Mouse (Mus musculus) cerebellum, adult 8-10 months (tissue): ENCODE results near the gene Ttc36.
"Not testable (repeated sequence)": the region's sequence is repeated elsewhere in the genome, so short reads cannot be mapped to it uniquely, and the experiment has no call there.

Experiments used
- DNase-seq: peaks from one replicate; pipeline ENCODE4 v3.0.0; 2022

Gene Ttc36

GRCm38 (mm10) chr9:44772392-44772749 is 30.5 kb downstream of the Ttc36 start:
- DNase-seq, result no peak

DNA sequence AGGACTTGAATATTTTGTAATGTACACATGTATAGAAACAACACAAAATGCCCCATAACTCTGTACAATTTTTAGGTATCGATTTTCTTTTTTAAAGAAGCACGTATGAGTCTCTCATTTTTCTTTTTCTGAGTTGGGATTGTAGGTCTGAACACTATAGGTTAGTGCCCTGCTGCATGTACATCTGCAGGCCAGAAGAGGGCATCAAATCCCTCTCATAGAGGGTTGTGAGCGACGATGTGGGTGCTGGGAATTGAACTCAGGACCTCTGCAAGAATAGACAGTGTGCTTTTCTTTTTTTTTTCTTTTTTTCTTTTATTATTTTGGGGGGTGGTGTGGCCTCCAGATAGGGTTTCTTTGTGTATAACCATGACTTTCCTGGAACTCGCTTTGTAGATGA is 31.5 kb downstream of the Ttc36 start:
- DNase-seq, result no peak

GRCm38 (mm10) chr9:44768029-44768394 is 34.9 kb downstream of the Ttc36 start:
- not testable (repeated sequence) for DNase-seq

DNA sequence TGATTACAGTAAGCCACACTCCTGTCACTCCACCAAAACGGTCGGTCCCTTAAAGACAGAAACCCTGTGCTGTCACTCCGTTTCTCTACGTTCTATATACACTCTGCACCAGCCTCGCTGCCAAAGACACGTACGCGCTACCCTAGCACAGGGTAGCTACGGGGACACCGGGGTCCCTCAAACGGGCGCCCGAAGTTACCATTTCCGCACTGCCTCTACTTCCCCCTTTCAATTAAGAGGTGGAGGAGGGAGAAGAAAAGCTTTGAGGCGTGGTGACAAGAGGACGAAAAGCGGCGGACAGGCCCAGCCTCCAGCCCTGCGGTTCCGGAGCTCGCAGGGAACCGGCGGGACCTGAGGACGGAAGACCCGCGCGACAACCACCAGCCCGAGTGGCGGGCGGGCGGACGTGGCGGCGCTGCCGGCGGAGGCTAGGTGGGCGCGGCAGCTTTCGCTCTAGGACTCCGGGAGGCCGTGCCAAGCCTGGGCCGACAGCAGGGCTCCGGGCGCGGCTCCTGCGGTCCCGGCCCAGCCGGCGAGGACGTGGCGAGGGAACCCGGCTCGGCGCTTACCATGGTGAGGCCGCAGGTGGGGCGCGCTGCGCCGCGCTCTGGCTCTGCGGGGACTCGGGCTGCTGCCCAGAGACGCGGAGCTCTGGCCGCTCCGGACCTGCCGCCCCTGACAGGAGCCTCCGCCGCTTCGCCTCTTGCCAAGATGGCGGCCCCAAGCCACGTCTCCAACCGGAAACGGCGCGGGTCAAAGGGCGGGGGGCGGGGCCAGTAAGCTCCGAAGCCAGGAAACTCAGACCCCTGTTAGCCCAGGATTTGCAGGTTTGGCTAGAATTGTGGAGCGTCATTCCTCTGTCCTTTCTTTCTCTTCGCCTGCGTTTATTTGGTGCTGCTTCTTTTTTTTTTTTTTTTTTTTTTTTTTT is 35.5 kb downstream of the Ttc36 start, which contains the start of the genes Arcn1 and Ift46:
Gene Arcn1 (minus strand): TSS at position 745 of the 928 bp plus-strand sequence.
Gene Ift46 (plus strand): TSS at position 808 of the 928 bp plus-strand sequence.
- DNase-seq, result peak; percentile 80

DNA sequence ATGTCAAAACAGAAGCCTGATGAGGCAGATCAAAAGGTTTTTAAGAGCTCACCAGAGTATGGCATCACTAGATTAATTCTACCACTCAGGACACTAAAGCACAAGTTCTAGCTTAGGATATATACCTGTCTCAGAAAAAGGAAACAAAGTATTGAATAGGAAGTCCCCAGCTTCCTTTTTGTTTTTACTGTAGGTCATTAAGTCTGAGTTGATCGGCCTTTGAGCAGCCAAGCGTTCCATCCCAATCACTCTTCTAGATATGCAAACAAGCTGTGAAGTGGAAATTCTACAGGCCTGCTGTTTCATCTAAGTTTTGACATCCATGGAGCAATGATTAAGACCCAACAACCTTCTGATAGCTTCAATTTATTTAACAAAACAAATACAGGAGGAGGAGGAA is 42.0 kb downstream of the Ttc36 start:
- no peak for DNase-seq
